Mouse (Mus musculus): ENCODE data around the gene Tdgf1.

Gene Tdgf1

GRCm38 (mm10) chr9:110953550-110954461 is 7.8 kb upstream of the Tdgf1 start:
- peak; percentile 57 for DNase-seq (ENCODE audit: low read depth, low spot score)

DNA sequence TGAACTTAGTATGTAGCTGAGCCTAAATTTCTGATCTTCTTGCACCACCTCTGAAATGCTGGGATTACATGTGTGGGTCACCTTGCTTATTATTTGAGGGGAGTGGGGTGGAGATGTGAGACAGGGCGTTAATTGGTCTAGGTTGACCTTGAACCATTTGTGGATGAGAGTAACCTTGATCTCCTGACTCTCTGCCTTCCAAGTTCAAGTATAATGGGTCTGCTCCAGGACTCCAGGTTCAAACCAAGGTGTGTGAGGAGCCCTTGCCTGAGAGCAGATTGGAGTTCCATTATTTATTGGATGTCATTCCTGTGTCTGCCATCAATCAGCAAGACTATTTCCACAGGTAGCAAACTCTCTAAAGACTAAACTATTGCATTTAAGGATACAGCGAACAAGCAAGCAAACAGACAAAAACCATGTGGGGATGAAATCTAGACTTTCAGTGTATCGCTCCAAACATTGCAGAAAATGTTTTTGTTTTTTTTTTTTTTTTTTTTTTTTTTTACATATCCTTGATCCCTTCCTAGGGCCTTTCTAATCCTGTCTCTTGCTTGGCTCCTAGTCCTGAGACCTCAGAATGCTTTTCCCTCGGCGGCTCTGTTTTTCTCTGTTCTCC is 7.1 kb upstream of the Tdgf1 start:
- DNase-seq (ENCODE audit: low read depth, low spot score) = no peak

GRCm38 (mm10) chr9:110952398-110952797 is 6.4 kb upstream of the Tdgf1 start:
- no peak for DNase-seq (ENCODE audit: low read depth, low spot score)

GRCm38 (mm10) chr9:110951866-110952265 is 5.9 kb upstream of the Tdgf1 start:
- DNase-seq (ENCODE audit: low read depth, low spot score) = no peak

DNA sequence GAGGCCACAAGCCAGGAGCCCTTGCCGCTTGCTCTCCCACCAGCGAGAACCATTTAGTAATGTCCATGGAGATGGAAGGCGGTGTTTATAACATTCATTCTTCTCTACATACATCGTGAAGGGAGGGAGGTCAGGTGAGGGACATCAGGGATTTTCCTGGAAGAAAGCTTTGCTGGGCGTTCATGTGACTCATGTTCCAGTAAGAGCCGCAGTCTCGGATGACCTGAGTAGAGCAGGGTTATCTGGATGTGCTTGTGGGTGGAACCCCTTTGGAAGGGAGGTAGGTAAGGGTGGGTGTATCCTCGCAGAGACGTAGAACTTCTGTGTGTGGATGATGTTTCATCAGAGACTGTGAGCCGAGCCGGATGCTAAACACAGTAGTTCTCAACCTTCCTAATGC is 5.4 kb upstream of the Tdgf1 start, which contains the start of gene Lrrc2:
Gene Lrrc2, plus strand, starts transcription at position 149 of the 400 bp plus-strand sequence.
- DNase-seq (ENCODE audit: low read depth, low spot score) = no peak

DNA sequence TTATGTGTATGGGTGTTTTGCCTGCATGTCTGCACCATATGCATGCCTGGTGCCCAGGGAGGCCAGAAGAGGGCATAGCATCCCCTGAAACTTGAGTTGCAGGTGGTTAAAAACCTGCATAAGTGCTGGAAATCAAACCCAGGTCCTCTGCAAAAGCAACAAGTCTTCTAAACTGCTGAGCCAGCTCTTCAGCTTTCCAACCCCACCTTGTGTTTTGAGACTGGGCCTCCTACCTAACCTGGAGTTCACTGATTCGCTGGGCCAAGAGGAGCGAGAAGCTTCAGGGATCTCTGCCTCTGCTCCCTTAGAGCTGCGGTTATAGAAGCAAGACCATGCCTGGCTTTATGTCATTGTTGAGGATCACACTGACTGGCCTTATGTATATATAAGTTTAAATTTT is 4.2 kb upstream of the Tdgf1 start:
- DNase-seq (ENCODE audit: low read depth, low spot score) = no peak

DNA sequence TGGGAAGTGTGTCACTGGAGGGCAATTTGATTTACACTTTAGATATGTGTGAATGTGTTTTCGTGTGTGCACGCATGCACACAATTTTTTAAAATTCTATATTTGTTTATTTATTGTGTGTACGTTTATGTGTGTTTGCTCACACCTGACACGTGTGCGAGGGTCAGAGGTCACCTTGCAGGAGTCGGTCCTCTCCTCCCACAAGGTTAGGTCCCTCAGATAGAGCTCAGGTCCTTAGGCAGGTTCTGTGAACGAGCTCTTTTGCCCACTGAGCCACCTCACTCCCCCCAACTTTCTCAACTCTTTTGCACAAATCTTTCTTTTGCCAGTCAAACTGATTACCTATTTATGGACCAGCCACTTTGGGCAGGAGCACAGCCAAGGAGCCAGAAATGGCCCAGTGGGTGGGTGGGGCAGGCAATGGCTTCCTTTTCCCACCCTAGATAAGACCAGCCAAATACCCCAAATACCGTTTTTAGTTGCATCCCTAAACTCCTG is 2.9 kb upstream of the Tdgf1 start:
- DNase-seq (ENCODE audit: low read depth, low spot score) = no peak

DNA sequence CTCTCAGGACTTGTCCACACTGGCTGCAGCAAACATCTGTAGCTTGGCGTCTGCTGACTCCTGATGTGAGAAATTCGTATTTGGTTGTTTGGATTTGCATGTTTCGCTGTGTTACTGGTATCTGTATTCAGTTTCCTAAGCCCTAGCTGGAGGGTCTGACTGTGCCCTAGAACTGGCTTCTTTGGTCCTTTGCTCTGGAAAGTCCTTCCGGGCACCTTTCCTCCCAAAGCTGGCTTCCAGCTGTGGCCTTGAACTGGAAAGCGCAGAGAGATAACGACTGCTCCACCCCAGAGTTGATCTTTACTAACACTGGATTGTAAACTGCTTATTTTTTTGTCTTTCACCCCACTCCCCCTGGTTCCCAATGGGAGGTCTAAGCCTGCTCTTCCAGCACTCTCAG is 1.9 kb upstream of the Tdgf1 start:
- DNase-seq (ENCODE audit: low read depth, low spot score) = no peak

DNA sequence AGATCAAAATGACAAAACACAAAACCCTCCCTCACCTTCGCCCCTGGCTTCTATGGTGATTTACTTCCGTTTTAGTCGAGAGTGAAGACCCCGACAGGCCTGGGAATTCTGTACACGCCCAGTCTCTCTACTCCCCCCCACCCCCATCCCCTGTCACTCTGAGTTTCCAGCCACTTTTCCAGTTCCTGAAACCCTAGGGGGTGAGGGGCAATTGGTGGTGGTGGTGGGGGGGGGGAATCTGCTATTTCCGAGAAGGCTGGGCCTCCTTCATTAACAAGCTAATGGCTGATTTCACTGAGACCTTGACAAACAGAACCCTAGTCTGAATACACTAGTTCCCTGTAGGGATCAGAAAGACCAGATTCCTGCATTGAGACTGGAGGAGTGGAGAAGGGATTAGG is 1.3 kb upstream of the Tdgf1 start:
- DNase-seq (ENCODE audit: low read depth, low spot score) = no peak

DNA sequence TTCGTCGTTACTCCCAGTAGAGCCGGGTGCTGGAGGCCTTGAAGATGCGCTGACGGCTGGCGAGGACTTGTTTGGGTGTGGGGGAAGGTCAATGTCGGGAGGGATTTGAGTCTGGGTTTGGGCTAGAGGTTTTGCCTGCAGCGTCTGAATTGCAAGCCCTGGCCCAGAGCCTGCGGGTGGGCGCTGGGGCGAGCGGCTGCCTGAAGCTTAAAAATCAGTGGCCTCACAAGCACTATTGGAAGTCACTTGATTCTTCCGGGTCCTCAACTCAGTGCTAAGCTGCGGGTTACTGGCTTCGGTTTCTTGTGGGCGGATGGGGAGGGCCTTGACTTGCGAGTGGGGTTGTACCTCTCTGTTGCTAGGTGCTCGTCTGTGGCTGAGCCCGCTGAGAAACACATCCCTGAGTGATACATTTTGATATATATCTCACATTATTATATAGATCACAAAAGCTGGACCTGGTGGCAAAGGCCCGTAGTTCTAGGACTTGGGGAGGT is 638 bp upstream of the Tdgf1 start:
- DNase-seq (ENCODE audit: low read depth, low spot score) = peak; percentile 88

DNA sequence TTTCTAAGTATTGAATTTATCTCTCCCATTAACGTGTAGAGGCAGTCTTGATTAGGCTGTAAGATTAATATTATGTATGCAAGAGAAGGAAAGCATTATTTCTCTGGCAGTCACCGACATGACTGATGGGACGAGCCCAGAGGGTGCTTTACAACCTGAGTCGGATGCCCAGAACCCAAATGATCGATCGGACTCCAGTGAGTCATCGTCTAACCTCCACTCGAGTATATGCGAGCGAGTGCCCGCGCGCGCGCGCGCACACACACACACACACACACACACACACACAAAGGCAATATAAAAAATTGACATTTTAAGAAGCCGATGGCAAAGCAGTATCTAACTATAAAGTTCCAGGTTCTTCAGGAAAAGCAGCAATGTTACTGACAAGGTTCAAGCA is 615 bp downstream of the Tdgf1 start:
- DNase-seq (ENCODE audit: low read depth, low spot score) = no peak

GRCm38 (mm10) chr9:110944265-110944664 is 1.7 kb downstream of the Tdgf1 start:
- DNase-seq (ENCODE audit: low read depth, low spot score) = peak; percentile 61

DNA sequence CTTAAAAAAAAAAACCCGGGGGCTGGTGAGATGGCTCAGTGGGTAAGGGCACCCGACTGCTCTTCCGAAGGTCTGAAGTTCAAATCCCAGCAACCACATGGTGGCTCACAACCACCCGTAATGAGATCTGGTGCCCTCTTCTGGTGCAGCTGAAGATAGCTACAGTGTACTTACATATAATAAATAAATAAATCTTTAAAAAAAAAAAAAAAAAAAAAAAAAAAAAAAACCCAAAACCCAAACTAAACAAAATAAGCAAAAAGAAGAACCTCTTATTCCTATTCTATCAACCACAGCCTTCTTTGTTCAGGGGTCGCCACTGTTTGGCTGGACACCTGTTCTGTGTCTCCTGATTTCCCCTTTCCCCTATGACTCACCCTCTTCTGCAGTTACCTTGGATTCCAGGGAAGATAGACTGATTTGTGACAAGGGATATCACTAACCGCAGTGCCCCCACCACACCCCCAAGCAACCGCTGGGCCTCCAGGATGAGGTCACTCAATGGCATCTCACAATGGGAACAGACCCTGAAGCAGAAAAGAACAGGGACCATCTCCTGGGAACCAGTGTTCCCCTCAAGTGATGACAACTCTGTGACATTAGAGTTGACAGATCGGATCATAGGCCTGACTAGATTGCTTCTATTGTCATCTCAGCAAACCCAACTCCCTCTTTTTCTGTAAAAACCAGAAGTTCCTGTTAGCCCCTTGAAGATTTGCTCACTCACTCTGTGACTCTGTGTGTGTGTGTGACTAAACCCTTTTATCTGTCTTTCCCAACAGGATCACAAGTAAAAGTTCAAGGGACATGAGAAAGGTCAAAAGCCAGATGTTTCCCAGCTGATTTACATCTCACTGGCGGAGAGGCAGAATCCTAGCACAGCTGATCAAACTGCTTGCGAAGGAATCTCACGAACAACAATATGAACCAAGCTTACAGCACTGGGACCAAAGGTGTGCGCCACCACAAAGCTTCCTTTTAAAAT is 8.2 kb downstream of the Tdgf1 start:
- DNase-seq (ENCODE audit: low read depth, low spot score) = peak; percentile 31

DNA sequence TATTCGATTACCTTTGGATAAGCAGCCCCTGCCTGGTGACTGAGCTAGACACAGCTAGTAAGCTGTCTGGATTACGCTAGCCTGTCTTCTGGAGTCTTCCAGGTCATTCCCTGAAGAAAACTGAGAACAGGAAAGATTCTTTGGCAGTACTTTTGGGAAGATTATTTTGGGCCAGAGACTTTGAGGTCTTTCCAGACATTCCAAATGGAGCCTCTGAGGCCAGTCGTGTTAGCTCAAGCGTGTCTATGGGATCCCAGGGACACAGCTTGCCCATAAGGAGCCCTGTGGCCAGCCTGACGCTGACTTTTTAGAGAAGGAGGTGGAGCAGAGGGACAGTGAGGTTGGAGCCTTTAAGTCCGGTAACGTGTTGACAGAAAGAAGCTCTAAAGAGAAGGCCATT is 10.0 kb downstream of the Tdgf1 start:
- DNase-seq (ENCODE audit: low read depth, low spot score) = no peak

DNA sequence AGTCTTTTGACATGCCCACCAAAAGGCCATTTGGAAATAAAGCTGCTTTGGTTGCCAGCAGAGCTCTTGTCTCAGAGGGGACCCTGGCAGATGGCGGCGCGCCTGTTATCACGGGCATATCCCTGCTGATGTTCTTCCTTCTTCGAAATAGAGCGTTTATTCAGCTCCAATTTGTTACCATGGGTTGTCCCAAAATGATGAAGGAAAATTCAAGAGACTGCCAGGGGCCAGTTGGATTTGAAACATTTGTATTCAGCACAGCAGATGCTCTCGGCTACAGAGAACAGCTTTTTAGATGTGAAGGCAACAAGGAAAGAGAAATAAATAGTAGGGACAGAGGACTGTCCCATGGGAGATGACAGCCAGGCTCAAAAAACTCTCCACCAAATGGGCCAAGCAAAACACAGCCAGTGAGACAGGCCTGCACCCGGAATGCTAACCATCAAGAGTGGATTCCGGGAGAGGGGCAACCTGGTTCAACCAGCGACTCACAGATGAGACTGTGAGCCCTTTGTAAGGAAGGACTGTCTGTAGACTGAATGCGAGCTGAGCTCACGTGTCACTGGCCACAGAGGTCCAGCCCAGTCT is 12.0 kb downstream of the Tdgf1 start:
- no peak for DNase-seq (ENCODE audit: low read depth, low spot score)

DNA sequence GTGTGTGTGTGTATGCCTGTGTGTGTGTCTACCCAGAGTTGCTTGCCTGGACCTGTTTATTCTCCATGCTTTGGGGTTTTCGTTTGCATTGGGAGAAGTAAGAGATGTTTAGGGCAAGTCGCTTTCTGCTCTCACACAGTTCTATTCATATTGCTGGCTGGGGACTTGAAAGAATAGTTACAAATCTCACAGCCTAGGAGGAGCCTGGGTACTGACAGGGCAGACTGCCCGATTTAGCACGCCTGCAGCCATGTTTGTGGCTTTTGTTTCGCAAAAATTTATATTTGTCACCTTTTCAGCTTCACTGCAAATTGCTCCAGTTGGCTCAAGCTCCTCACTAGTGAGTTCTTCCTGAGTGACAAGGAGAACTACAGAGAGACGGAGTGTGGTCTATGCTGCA is 14.4 kb downstream of the Tdgf1 start:
- DNase-seq (ENCODE audit: low read depth, low spot score) = no peak

DNA sequence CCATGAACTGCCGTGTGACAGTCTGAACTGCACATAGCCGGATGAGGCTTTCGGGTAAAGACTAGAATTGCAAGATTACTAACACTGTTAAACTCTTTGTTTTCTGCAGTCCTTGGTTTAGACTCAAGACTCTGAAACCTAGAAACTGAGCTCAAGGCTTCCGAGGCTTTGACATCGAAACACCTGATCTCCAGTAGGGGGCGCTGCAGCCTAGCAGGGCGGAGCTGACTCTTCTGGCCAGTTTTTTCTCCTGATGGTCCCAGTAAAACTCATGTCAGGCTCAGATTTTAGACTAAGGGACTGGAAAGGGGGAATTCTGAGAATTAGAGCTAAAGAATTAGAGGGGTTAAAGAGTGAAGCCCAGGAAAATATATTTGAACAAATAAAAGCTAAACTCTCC is 23.2 kb downstream of the Tdgf1 start:
- peak; percentile 75 for DNase-seq (ENCODE audit: low read depth, low spot score)

GRCm38 (mm10) chr9:110920665-110921419 is 25.1 kb downstream of the Tdgf1 start:
- DNase-seq (ENCODE audit: low read depth, low spot score) = peak; percentile 46

DNA sequence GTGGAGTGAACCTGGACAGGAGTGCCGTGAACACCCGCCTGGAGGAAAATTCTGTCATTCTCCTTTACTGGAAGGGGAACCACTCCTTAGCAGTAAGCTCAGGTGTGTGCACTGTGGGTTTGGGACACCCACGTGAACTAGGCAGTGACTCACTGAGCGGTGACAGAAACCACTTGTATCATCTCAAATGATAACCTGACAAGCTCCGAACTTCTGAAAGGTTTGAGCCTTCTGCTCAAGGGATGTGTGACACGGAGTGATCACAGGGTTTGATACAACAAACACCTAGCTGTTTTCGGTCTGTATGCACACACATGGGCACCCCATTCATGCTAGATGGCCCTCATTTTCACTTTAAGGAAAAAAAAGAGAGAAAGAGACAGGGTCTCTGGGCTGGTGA is 29.2 kb downstream of the Tdgf1 start, which contains the start of gene Fam240a:
Gene Fam240a, minus strand, starts transcription at position 76 of the 400 bp plus-strand sequence.
- peak; percentile 71 for DNase-seq (ENCODE audit: low read depth, low spot score)

DNA sequence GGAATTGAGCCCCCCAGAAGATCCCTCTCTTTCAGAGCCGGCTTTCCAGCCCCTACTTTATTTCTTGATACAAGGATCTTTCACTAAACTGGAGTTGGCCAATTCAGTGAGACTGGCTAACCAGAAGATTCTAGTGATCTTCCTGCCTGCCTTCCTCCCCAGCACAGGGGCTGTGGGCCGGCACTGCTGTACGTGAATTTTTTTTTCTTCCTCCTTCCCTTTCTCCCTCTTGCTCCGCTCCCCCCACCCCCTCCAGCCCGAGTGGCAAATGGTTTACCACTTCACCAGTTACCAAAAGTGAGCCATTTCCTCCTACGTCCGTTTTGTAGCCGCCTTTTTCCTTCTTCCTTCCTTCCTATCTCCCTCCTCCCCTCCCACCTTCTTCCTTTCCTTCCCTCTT is 30.5 kb downstream of the Tdgf1 start:
- no peak for DNase-seq (ENCODE audit: low read depth, low spot score)
